Mouse (Mus musculus) G1E-ER4 (cell line): Measurements from ENCODE around the gene Cdh13. TPM values are rescaled to one million over a fixed set of nuclear protein-coding genes. Genes with fewer than 3 reads are reported as not detected.

ENCODE experiments used
- GATA1 ChIP-seq: IDR thresholded peaks from one replicate; pipeline ENCODE4 v1.8.0; 2012; ENCODE audit warnings: low read length, inconsistent platforms
- polyA plus RNA-seq: library from polyadenylated mRNA; stranded (reverse); fragments of >175 nt; gene quantifications from 2 replicates; pipeline ENCODE4 v1.2.3, GENCODE M21; 2012

The Cdh13 gene
- polyA plus RNA-seq, 1 experiment, result not detected

DNA sequence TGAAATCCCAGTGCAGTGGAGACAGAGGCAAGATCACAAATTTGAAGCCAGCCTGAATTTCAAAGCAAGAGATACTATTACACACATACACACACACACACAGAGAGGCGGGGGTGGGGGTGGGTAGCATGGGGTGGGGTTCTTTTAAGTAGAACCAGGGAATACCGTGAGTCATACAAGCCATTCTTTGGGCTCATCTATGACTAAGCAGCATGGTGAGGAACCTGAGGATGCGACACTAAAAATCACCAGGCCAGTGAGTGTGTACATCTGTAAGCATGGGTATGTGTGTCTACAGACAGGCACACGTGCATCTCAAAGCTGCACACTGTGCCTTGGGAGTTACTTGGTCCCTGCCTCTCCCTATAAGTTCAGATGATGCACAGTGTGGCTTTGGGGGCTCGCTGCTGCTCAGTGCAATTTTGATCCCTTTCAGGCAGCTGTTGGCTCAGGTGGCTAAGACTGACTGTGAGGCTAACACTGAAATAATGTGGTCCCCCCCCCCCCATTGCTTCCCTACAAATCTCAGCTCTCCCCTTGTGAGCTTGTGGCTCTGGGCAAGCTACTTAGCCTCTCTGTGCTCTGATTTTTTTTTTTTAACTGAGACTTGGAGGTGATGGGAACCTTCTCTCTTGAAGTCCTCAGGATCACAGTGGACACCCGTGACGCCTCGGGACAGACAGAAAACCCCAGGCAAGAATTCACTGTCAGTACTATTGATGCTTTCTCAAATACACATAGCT, 255.5 kb downstream of the Cdh13 start:
- no peak for TF ChIP-seq GATA1

DNA sequence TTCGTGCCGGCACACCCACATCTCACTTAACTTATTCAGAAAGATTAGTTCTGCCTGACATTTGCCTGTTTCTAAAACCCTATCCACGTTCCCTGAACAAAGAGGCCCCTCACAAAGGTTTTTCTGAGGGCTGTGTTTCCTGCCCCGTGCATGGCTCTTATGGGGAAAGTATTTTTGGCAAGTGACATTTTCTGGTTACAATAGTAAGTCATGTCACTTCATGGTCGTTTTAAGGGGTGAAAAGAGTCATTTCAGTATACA, 256.0 kb downstream of the Cdh13 start:
- TF ChIP-seq GATA1, result no peak

GRCm38 (mm10) chr8:118539941-118540340, 256.4 kb downstream of the Cdh13 start:
- TF ChIP-seq GATA1, result no peak

- no peak for TF ChIP-seq GATA1
Measured at GRCm38 (mm10) chr8:118552397-118552796, 268.9 kb downstream of the Cdh13 start.

GRCm38 (mm10) chr8:118552842-118553241, 269.3 kb downstream of the Cdh13 start:
- no peak for TF ChIP-seq GATA1

GRCm38 (mm10) chr8:118564024-118564423, 280.5 kb downstream of the Cdh13 start:
- no peak for TF ChIP-seq GATA1

GRCm38 (mm10) chr8:118565186-118565585, 281.7 kb downstream of the Cdh13 start:
- TF ChIP-seq GATA1, result no peak

DNA sequence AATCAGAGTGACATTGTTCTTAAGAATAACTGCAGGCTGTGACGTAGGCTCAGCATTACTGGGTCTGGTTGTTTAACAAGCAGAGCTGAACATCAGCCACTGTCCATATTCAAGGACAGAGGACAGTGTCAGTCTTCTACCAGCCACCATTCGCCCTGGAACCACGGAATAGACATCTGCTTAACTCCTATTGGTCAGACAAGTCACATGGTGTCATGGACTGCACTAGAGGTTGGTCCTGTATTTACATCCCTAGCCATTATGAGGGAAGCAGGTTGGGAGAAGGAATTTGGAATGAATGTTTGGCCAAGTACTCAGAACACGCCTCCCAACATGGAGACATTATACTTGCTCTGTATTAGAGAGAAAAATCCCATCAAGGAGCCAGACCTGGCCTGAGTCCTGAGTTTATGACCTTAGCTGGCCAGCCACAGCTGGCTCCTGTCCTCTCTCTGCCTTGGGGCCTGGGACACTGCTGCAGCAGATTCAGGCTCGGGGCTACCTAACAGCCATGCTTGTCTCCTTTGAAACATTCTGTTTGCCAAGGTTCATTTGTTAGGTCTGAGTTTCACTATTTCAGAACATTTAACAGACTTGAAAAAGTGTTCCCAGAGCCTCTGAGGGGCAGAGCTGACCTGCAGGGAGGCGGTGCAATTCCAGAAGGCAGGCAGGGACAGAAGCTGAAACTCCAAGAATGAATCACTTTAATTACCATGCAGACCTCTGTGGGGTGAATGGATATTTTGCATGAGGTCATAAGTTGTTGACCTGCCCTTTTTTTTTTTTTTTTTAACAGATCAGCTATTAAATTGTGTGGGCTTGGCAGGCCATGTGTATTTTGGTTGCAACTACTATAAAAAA, 282.6 kb downstream of the Cdh13 start:
- TF ChIP-seq GATA1, result no peak

- TF ChIP-seq GATA1, result no peak
Measured at GRCm38 (mm10) chr8:118569366-118569765, 285.8 kb downstream of the Cdh13 start.

GRCm38 (mm10) chr8:118581256-118581655, 297.7 kb downstream of the Cdh13 start:
- no peak for TF ChIP-seq GATA1

GRCm38 (mm10) chr8:118582185-118582584, 298.7 kb downstream of the Cdh13 start:
- no peak for TF ChIP-seq GATA1

GRCm38 (mm10) chr8:118587981-118588380, 304.4 kb downstream of the Cdh13 start:
- no peak for TF ChIP-seq GATA1

GRCm38 (mm10) chr8:118596816-118597215, 313.3 kb downstream of the Cdh13 start:
- no peak for TF ChIP-seq GATA1

- TF ChIP-seq GATA1, result no peak
Measured at GRCm38 (mm10) chr8:118601376-118601775, 317.8 kb downstream of the Cdh13 start.

DNA sequence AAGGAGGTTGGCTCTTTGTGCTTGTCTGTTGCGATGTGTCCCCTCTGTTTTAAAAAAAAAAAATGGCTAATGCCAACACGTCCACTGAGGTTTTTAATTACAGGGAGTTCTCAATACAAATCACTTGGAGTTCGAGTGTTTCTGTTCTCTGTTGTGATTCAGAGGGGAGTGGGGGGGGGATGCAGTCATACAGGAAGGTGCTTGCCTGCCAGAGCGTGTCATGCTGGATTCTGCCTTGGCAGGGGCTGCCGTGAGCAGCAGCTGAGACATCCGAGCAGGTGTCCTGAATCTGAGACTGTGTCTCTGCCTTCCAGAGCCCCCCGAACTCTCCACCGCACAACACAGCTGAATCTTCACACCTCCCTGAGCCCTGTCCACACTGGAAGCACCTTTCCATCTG, 318.5 kb downstream of the Cdh13 start:
- no peak for TF ChIP-seq GATA1

GRCm38 (mm10) chr8:118611551-118611950, 328.0 kb downstream of the Cdh13 start:
- no peak for TF ChIP-seq GATA1

GRCm38 (mm10) chr8:118618195-118618594, 334.7 kb downstream of the Cdh13 start:
- TF ChIP-seq GATA1, result no peak
